Mouse (Mus musculus): ENCODE data around the gene Arfgap3.

- no peak for TF ChIP-seq CTCF (IDR thresholded peaks at IDR 0.05; ENCODE audit: control insufficient read depth, insufficient read depth, insufficient replicate concordance, low read depth, low read length)
- no peak for TF ChIP-seq POLR2A (IDR thresholded peaks at IDR 0.05; ENCODE audit: control insufficient read depth, low read depth, low read length)
These were observed 57.6 kb downstream of the Arfgap3 start for GRCm38 (mm10) chr15:83292261-83293056.
